Mouse (Mus musculus) MEL (cell line): ENCODE results near the gene Clk2. TPM values are rescaled to one million over a fixed set of nuclear protein-coding genes. Genes with fewer than 3 reads are reported as not detected.

ENCODE experiments used
- DNase-seq: peaks from one replicate; pipeline ENCODE4 v3.0.0; 2011; ENCODE audit warnings: low read depth, low spot score
- H3K27ac ChIP-seq: 2 replicates; pipeline ENCODE4 v1.5.1; 2012; ENCODE audit warnings: low read depth, mild to moderate bottlenecking, control low read depth, low read length, moderate library complexity; ENCODE audit not compliant: control insufficient read depth
- H3K27me3 ChIP-seq, 2 experiments: fragments of 150-350 bp in 1 of 2; sonication (generic) in 1 of 2; 2 replicates each; pipeline ENCODE4 v1.6.1; 2012; ENCODE audit warnings: low read length in 2 of 2, mild to moderate bottlenecking in 2 of 2, improper control_type of control experiment in 1 of 2, moderate library complexity in 1 of 2; ENCODE audit not compliant: insufficient read depth in 2 of 2, control insufficient read depth in 1 of 2
- H3K36me3 ChIP-seq, 2 experiments: 2 replicates each; pipeline ENCODE4 v1.6.1; 2012 to 2014; ENCODE audit warnings: low read length in 2 of 2, improper control_type of control experiment in 1 of 2, inconsistent platforms in 1 of 2, mild to moderate bottlenecking in 1 of 2; ENCODE audit not compliant: insufficient read depth in 2 of 2, control insufficient read depth in 1 of 2
- H3K4me1 ChIP-seq, 2 experiments: fragments of 150-350 bp in 1 of 2; sonication (generic) in 1 of 2; 2 replicates each; pipeline ENCODE4 v1.6.1; 2012; ENCODE audit warnings: low read length in 2 of 2, improper control_type of control experiment in 1 of 2, mild to moderate bottlenecking in 1 of 2; ENCODE audit not compliant: insufficient read depth in 2 of 2, control insufficient read depth in 1 of 2
- H3K4me3 ChIP-seq, 2 experiments: fragments of 150-350 bp in 1 of 2; sonication (generic) in 1 of 2; 2 replicates each; pipeline ENCODE4 v1.5.1; 2012; ENCODE audit warnings: low read depth in 2 of 2, low read length in 2 of 2, mild to moderate bottlenecking in 2 of 2, moderate library complexity in 2 of 2, control low read depth in 1 of 2, improper control_type of control experiment in 1 of 2; ENCODE audit not compliant: control insufficient read depth in 1 of 2, insufficient read depth in 1 of 2
- H3K79me2 ChIP-seq: 2 replicates; pipeline ENCODE4 v1.6.1; 2012; ENCODE audit warnings: mild to moderate bottlenecking, low read length, moderate library complexity; ENCODE audit not compliant: control insufficient read depth, poor library complexity, insufficient read depth
- H3K9ac ChIP-seq: 2 replicates; pipeline ENCODE4 v1.6.1; 2012; ENCODE audit warnings: low read depth, mild to moderate bottlenecking, control low read depth, low read length, moderate library complexity; ENCODE audit not compliant: control insufficient read depth, poor library complexity, severe bottlenecking
- H3K9me3 ChIP-seq: fragments of 150-350 bp; sonication (generic); replicated peaks from 2 replicates; pipeline ENCODE4 v1.6.1; 2012; ENCODE audit warnings: mild to moderate bottlenecking, low read length, improper control_type of control experiment, moderate library complexity; ENCODE audit not compliant: insufficient read depth
- CHD2 ChIP-seq: IDR thresholded peaks from 2 replicates; pipeline ENCODE4 v1.6.1; 2011; ENCODE audit warnings: low read length, improper control_type of control experiment
- E2F4 ChIP-seq: IDR thresholded peaks from 2 replicates; pipeline ENCODE4 v1.6.1; 2011; ENCODE audit warnings: low read depth, low read length, improper control_type of control experiment, borderline replicate concordance
- ELF1 ChIP-seq: IDR thresholded peaks from 2 replicates; pipeline ENCODE4 v1.6.1; 2014; ENCODE audit warnings: low read depth, mild to moderate bottlenecking, inconsistent platforms, low read length, improper control_type of control experiment, moderate library complexity
- EP300 ChIP-seq, 2 experiments: IDR thresholded peaks; 2 replicates each; pipeline ENCODE4 v1.6.1; 2011; ENCODE audit warnings: improper control_type of control experiment in 2 of 2, low read length in 2 of 2, low read depth in 1 of 2, mild to moderate bottlenecking in 1 of 2
- GATA1 ChIP-seq: IDR thresholded peaks from 2 replicates; pipeline ENCODE4 v1.6.1; 2011; ENCODE audit warnings: low read depth, low read length, improper control_type of control experiment
- HCFC1 ChIP-seq: IDR thresholded peaks from 2 replicates; pipeline ENCODE4 v1.6.1; 2012; ENCODE audit warnings: low read depth, mild to moderate bottlenecking, inconsistent platforms, low read length, improper control_type of control experiment, moderate library complexity
- JUND ChIP-seq: IDR thresholded peaks from 2 replicates; pipeline ENCODE4 v1.6.1; 2011; ENCODE audit warnings: low read depth, mild to moderate bottlenecking, improper control_type of control experiment, low read length
- MAZ ChIP-seq: IDR thresholded peaks from 2 replicates; pipeline ENCODE4 v1.6.1; 2012; ENCODE audit warnings: low read depth, mild to moderate bottlenecking, inconsistent platforms, low read length, improper control_type of control experiment
- MEF2A ChIP-seq: IDR thresholded peaks from 2 replicates; pipeline ENCODE4 v1.6.1; 2014; ENCODE audit warnings: low read depth, mild to moderate bottlenecking, inconsistent platforms, low read length, improper control_type of control experiment; ENCODE audit not compliant: poor library complexity, insufficient replicate concordance, severe bottlenecking; ENCODE audit errors: extremely low read depth
- MYC ChIP-seq: IDR thresholded peaks from 2 replicates; pipeline ENCODE4 v1.6.1; 2011; ENCODE audit warnings: low read depth, mild to moderate bottlenecking, low read length, improper control_type of control experiment, moderate library complexity
- NELFE ChIP-seq: IDR thresholded peaks from 2 replicates; pipeline ENCODE4 v1.6.1; 2011; ENCODE audit warnings: low read depth, low read length, improper control_type of control experiment
- NRF1 ChIP-seq: IDR thresholded peaks from 2 replicates; pipeline ENCODE4 v1.6.1; 2014; ENCODE audit warnings: low read depth, mild to moderate bottlenecking, inconsistent platforms, low read length, improper control_type of control experiment, moderate library complexity; ENCODE audit not compliant: poor library complexity, insufficient read depth, severe bottlenecking
- POLR2A ChIP-seq, 2 experiments: IDR thresholded peaks; 2 replicates each; pipeline ENCODE4 v1.6.1; 2011 to 2012; ENCODE audit warnings: low read length in 2 of 2, mild to moderate bottlenecking in 2 of 2, control low read depth in 1 of 2, improper control_type of control experiment in 1 of 2, low read depth in 1 of 2, moderate library complexity in 1 of 2; ENCODE audit not compliant: control insufficient read depth in 1 of 2, insufficient read depth in 1 of 2, poor library complexity in 1 of 2
- POLR2AphosphoS2 ChIP-seq: IDR thresholded peaks from 2 replicates; pipeline ENCODE4 v1.6.1; 2011; ENCODE audit warnings: low read length, improper control_type of control experiment
- POLR2AphosphoS5 ChIP-seq: IDR thresholded peaks from 2 replicates; pipeline ENCODE4 v1.6.1; 2012; ENCODE audit warnings: low read depth, borderline replicate concordance, mild to moderate bottlenecking, inconsistent platforms, low read length, moderate library complexity, mixed read lengths
- RCOR1 ChIP-seq: IDR thresholded peaks from 2 replicates; pipeline ENCODE4 v1.6.1; 2012; ENCODE audit warnings: low read depth, mild to moderate bottlenecking, inconsistent platforms, low read length, improper control_type of control experiment
- UBTF ChIP-seq: IDR thresholded peaks from 2 replicates; pipeline ENCODE4 v1.6.1; 2012; ENCODE audit warnings: low read depth, mild to moderate bottlenecking, inconsistent platforms, low read length, improper control_type of control experiment, moderate library complexity, borderline replicate concordance; ENCODE audit not compliant: insufficient read depth
- ZC3H11A ChIP-seq: IDR thresholded peaks from 2 replicates; pipeline ENCODE4 v1.6.1; 2012; ENCODE audit warnings: low read depth, mild to moderate bottlenecking, inconsistent platforms, low read length, improper control_type of control experiment
- ZKSCAN1 ChIP-seq: IDR thresholded peaks from 2 replicates; pipeline ENCODE4 v1.6.1; 2012; ENCODE audit warnings: low read depth, mild to moderate bottlenecking, inconsistent platforms, low read length, improper control_type of control experiment, moderate library complexity
- ZNF384 ChIP-seq: IDR thresholded peaks from 2 replicates; pipeline ENCODE4 v1.6.1; 2012; ENCODE audit warnings: low read depth, mild to moderate bottlenecking, inconsistent platforms, low read length, improper control_type of control experiment
- polyA plus RNA-seq, 2 experiments: library from polyadenylated mRNA; stranded (reverse) in 1 of 2; unstranded in 1 of 2; fragments of >175 nt in 1 of 2; fragments of >200 nt in 1 of 2; gene quantifications; 2 replicates each; pipeline versions ENCODE4 v1.2.1 to v1.2.4; 2012; ENCODE audit warnings: low replicate concordance in 2 of 2, low read depth in 1 of 2; ENCODE audit not compliant: insufficient read length in 2 of 2, insufficient read depth in 1 of 2, missing spikeins in 1 of 2
- total RNA-seq: library from RNA; depleted of rRNA; stranded (reverse); fragments of 300-350 nt; gene quantifications from 2 replicates; pipeline ENCODE4 v1.2.3, GENCODE M21; 2012

Gene Clk2
- total and polyA plus RNA-seq, 3 experiments = 28.2 to 138 (median 83.6) TPM

GRCm38 (mm10) chr3:89129908-89130307 lies 34.7 kb upstream of the Clk2 start:
- no peak for TF ChIP-seq ZNF384
- Histone ChIP-seq H3K9ac (no peak overlapping the region), H3K4me1 (peaks cover 24 to 40% of the 10 kb centered on the region in 2 experiments), H3K27me3 (no peaks in the 10 kb centered on the region), H3K4me3 (no peak overlapping the region), H3K79me2 (no peaks in the 10 kb centered on the region), H3K27ac (no peak overlapping the region), H3K9me3 (no peaks in the 10 kb centered on the region), H3K36me3 (peaks cover 0 to 32% of the 10 kb centered on the region in 2 experiments; a peak in 2 of 4 replicates)
- DNase-seq = no peak

DNA sequence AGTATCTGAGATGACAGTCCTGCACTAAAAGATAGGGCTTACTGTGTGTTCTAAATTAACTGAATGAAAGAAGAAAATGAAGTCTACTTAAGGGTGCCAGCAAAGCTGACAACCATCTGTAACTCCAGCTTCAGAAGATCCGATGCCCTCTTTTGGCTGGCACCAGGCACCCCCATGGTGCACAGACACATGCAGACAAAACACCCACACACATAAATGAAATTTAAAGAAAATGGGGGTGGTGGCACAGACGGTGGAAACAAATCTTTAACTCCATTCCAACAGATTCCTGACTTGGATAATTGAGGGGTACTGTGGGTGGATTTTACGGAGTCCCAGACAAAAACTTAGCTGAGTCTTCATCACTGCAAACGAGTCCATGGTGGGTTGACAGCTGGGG lies 32.8 kb upstream of the Clk2 start:
- no peaks in the 10 kb centered on the region for H3K27me3 ChIP-seq
- H3K9me3 ChIP-seq = no peaks in the 10 kb centered on the region
- H3K4me1 ChIP-seq = peaks cover 31 to 53% of the 10 kb centered on the region in 2 experiments
- peak overlapping the region; percentile 4; a peak in 2 of 4 replicates for H3K4me3 ChIP-seq
- H3K79me2 ChIP-seq = peaks cover 7% of the 10 kb centered on the region
- peak overlapping the region; percentile 58 for H3K27ac ChIP-seq
- no peak for TF ChIP-seq ELF1
- TF ChIP-seq POLR2AphosphoS2 = no peak
- no peak for TF ChIP-seq ZNF384
- no peak; a peak in 1 of 4 replicates for TF ChIP-seq EP300 (IDR thresholded peaks at IDR 0.05; ENCODE audit: low read depth in 1 of 2, low read length in 2 of 2)
- TF ChIP-seq JUND = no peak
- no peak for TF ChIP-seq ZKSCAN1
- TF ChIP-seq MEF2A = no peak
- TF ChIP-seq UBTF = no peak
- no peak for TF ChIP-seq POLR2AphosphoS5
- no peak for TF ChIP-seq RCOR1
- no peak for TF ChIP-seq POLR2A (IDR thresholded peaks at IDR 0.05; ENCODE audit: control insufficient read depth in 1 of 2, insufficient read depth in 1 of 2, low read depth in 1 of 2, low read length in 2 of 2, poor library complexity in 1 of 2)
- TF ChIP-seq E2F4 = no peak
- no peak for TF ChIP-seq MAZ
- TF ChIP-seq CHD2 = no peak
- no peak for TF ChIP-seq ZC3H11A
- no peak for TF ChIP-seq MYC
- TF ChIP-seq NRF1 = no peak
- TF ChIP-seq NELFE = no peak
- TF ChIP-seq GATA1 = no peak
- no peak for TF ChIP-seq HCFC1
- H3K36me3 ChIP-seq = peaks cover 0 to 38% of the 10 kb centered on the region in 2 experiments; a peak in 2 of 4 replicates
- DNase-seq = peak; percentile 55
- peak overlapping the region; percentile 67 for H3K9ac ChIP-seq
